Mouse (Mus musculus): ENCODE measurements around the gene Rab4a. TPM values are rescaled to one million over a fixed set of nuclear protein-coding genes. Genes with fewer than 3 reads are reported as not detected.
A peak's percentile ranks its signal among the peaks of the same experiment; 100 is the strongest.

Gene Rab4a
- polyA plus RNA-seq, 1 experiment: 67.2 TPM

DNA sequence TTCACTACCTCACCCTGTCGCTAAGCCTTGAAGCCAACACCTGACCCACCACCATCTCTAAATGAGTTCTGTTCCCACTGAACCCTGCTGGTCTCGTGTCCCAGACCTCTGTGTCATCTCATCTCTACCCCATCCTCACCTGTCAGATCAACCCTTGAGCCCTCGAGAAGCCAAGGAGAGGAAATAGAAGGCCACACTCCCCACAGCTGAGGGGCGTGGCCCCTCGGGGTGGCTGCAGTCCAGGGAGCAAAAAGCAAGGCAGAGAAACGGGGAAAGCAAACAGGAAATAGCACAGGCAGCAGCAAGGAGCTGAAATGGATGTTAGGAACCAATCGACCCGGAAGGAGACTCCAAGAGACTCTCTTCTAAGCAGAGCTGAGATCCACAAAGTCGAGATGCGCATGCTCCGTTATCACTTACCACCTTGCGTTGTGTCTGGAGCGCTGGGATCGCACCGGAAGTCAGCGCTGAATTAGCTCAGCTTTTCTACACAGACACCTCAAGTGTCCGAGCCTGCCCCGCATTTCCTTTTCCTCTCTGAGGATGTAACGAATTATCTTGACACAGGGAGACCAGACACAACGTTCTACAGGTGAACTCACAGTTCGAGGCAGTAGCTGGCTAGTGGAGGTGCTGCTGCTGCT, 18.4 kb upstream of the Rab4a start:
- DNase-seq (ENCODE audit: low read depth, low spot score): no peak
- 19% methylated on average over 21 of the region's 21 CpGs for WGBS

DNA sequence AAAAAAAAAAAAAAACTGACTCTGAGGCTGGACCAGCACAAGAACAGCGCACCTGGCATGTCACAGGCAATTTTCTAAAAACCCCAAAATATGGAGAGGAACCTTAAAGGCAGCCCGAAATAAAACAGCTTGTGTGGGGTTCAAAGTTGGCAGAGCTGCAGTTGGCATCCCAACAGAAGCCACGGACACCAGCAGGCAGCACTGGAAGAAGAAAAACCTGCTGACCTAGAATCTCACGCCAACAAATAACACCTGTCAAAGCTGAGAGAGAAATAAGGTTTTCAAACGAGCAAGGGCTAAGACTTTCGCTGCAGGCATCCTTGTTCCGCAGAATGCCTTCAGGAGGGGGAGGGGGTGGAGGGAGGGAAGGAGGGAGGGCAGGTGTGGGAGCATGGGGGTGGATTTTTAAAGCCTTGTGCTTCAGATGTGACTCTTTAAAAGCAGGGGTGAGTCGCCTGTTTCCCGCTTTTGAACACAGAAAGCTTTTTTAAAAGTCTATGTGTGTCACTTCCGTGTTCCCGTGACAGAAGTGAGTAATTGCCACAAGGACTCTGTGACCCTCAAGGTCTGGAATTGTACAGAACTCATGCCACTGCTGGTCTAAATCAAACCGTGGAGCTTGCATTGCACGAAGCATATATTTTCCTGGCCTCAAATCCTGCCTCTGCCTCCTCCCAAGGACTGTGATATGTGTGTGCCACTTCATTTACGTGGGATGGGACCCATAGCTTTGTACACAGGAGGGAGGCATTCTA, 17.2 kb upstream of the Rab4a start:
- 30% methylated on average over 14 of the region's 14 CpGs for WGBS
- DNase-seq (ENCODE audit: low read depth, low spot score): no peak

DNA sequence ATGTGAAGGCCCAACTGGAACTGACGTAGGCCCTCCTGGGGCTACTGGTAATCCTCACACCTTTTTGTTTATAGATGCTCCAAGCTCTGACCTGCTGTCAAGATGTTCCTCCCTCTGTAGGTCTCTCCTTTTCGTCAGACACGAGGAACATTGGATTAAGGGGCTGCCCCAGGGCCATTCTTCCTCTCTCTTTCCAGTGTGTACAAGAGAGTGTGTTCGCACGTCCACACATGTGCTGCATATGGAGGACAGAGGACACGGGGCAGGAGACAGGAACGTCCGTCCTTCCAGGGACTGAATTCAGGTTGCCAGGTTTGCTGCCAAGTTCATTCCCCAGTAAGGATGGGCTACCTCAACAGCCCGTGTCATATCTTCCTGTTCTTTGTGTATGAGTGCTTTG, 16.3 kb upstream of the Rab4a start:
- WGBS: 74% methylated on average over 9 of the region's 9 CpGs
- no peak for DNase-seq (ENCODE audit: low read depth, low spot score)

DNA sequence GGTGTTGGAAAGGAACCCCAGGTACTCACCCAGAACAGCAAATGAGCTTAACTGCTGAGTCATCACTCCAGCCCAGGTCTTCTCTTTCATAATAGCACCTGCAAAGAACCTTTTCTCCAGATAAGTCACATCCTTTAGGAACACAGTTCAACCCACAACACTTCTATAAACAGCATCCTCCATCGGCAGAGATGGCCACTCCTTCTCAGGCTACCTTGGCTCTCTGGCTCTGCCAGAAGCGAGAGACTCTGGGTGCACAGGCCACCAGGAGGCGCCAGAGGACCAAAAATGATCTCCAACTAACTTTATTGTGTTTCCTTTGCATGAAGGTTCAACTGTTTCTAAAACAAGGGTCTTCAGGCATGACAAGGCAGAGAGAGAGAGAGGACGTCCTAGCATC, 15.8 kb upstream of the Rab4a start:
- DNase-seq (ENCODE audit: low read depth, low spot score): peak; percentile 71
- 0% methylated on average over 4 of the region's 4 CpGs for WGBS

DNA sequence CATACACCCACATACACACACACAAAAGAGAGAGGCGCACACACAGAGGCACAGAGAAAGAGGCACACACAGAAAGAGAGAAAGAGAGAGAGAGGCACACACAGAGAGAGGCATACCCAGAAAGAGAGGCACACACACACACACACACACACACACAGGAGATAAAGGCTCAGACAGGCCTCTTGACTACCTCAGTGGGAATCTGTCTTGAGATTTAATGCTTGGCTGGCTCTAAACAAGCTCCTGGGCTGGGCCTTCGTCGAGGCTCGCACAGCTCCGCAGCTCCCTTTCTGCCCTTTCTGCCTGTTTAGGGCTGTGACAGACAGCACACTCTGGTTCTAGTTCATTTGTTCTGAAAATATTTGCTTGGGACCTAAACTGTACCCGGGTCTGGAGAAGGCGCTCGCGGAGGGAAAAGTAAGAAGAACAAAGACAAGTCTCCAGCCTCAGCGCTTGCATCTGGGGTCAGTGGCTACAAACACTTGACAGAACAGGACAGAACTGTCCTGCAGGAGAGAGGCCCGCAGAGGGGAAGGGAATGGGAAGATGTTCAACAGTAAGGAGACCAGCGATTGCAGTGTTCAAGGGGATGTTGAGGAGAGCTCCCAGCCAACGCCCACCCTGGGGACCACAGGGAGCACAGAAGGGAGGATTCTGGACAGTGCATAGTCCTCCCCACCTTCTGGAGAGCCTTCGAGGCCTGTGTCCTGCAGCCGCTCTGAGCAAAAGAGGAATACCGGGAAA, 14.5 kb upstream of the Rab4a start:
- DNase-seq (ENCODE audit: low read depth, low spot score): no peak

DNA sequence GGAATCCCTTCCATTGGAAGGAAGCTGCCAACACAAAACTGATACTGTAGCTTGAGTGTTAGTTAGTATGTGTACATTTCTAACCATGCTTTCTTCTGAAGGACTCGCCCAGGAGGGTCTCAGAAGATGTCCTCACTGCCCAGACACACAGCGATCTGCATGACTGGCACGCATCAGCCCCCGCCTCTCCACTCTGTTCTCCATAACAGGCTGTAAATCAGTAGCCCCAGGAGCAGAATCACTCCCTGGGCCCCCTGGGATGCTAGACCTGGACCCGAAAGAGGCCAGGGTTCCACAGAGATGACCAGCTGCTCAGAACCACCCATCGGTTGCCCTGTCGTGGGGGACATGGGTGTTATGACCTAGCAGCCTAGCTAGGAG, 13.9 kb upstream of the Rab4a start:
- WGBS: 91% methylated on average over 7 of the region's 7 CpGs
- DNase-seq (ENCODE audit: low read depth, low spot score): no peak

More for the DNA sequence above, 14.5 kb upstream of the Rab4a start:
- 85% methylated on average over 16 of the region's 16 CpGs for WGBS

DNA sequence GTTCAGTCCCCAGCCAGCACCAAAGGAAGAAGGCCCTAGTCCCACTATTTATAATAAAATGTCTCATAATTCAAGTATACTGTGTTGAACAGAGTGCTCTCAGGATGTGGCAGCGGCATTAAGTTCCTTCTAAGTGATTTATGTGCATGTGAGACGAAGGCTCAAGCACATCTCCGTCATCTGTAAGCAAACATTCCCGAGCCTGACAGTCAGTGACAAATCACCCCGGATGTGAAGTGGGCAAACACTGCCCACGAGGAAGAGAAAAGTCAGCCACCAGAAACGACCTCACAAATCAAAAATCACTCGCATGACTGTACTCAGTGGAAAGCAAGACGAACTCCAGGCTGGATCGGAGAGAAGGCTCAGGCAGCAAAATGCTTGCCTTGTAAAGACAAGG, 11.9 kb upstream of the Rab4a start:
- no peak for DNase-seq (ENCODE audit: low read depth, low spot score)

DNA sequence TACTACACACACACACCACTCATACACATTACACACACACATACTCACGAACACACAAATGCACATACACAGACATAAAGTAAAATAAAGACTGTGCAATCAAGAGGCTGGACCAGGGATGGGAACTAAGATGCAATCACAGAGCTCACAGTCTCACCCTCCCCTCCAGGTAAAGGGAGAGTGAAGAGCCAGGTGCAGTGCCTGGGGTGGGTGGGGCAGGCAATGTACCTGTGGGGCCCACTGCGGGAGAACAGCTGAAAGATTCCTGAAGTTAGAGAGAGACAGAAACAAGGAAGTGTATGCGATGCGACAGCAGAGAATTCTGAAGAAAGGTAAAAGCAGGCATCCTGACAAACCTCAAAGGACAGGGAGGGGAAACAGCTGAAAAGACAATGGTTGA, 11.0 kb upstream of the Rab4a start:
- 26% methylated on average over 4 of the region's 4 CpGs for WGBS
- no peak for DNase-seq (ENCODE audit: low read depth, low spot score)

More for the DNA sequence above, 11.9 kb upstream of the Rab4a start:
- WGBS: 33% methylated on average over 10 of the region's 10 CpGs

DNA sequence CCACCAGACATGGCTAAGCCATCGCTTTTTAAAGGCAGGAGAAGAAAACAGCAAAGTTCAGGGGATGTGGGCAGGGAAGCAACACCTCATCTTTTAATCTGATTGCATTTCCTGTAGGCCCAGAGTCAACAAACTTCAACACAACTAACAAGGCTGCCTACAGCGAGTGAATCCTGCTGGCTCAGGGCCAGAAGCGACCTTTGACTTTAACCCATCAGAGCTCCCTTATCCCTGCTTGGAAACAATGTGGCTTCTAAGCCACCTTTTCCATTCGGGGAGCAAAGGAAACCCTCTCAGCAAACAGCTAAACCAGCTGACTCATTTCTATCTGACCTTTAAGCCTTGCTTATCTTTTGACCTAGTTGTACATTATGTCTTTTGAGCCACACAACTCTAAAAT, 9.0 kb upstream of the Rab4a start:
- WGBS: 21% methylated on average over 4 of the region's 4 CpGs
- DNase-seq (ENCODE audit: low read depth, low spot score): no peak

DNA sequence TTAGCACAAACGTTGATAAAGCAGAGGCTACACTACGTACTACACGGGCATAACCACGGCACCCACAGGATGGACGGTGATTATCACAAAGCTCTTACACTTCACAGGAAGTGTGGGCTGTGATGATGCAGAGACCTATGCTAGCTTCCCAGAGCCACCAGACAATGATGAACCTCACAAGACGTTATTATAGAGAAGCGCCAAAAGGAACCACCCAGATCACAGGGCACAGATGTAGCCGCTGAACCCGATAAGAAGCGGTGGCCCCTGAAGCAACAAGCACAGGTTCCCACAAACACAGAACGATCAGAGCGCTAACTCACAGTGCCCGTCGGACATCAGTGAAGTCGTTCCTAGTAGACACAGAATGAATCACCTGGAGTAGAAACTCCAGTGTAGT, 7.9 kb upstream of the Rab4a start:
- WGBS: 88% methylated on average over 15 of the region's 15 CpGs
- no peak for DNase-seq (ENCODE audit: low read depth, low spot score)

DNA sequence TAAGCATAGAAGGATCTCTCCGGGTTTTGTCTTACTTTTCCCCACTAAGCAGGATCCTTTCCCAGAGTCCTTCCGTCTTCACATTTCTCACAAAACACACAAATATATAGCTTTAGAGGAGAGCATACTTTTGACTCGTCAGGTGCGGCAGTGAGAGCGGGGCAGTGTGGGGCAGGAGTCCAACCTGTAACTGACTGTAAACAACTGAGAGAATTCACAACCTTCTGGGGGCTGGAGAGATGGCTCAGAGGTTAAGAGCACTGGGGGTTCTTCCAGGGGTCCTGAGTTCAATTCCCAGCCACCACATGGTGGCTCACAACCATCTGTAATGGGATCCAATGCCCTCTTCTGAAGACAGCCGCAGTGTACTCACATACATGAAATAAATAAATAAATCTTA, 6.4 kb upstream of the Rab4a start:
- DNase-seq (ENCODE audit: low read depth, low spot score): no peak
- WGBS: 34% methylated on average over 6 of the region's 6 CpGs

DNA sequence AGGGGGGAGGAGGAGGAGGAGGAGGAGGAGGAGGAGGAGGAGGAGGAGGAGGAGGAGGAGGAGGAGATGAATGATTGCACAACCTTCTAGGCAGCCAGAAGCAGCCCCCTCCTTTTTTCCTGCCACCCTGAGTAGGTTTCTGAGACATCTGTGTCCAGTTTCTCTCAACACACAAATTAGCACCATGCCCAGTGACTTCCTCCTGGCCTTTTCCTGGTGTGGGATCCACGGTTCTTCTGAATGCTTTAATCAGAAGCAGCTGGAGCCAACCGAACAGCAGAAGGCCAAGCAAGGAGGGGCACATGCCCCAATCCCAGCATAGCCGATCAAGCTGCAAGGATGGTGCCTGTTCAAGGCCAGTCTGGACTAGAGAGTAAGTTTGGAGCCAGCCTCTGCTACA, 5.9 kb upstream of the Rab4a start:
- WGBS: 31% methylated on average over 3 of the region's 3 CpGs
- DNase-seq (ENCODE audit: low read depth, low spot score): no peak

DNA sequence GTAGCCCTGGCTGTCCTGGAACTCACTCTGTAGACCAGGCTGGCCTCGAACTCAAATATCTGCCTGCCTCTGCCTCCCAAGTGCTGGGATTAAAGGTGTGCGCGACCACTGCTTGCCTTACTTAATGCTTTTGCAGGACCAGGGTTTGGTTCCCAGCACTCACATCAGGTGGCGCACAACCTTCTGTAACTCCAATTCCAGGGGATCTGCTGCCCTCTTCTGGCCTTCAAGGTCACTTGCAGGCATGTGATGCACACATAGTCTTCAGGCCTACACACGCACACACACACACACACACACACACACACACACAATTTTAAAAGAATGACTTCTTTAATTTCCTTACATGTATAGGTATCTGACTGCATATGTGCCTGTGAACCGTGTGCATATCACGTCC, 4.9 kb upstream of the Rab4a start:
- 94% methylated on average over 7 of the region's 7 CpGs for WGBS
- no peak for DNase-seq (ENCODE audit: low read depth, low spot score)

DNA sequence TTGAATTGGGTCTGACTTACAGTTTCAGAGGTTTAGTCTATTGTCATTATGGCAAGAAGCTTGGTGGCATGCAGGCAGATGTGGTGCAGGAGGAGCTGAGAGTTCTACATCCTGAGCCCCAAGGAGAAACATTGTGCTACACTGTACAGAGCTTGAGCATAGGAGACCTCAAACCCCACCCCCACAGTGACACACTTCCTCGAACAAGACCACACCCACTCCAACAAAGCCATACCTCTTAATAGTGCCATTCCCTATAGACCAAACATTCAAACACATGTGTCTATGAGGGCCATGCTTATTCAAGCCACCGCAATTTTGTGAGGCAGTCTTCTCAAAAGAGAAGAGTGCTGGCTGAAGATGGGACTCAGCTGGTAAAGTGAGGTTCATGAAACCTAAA, 4.2 kb upstream of the Rab4a start:
- WGBS: 63% methylated on average over 2 of the region's 2 CpGs
- DNase-seq (ENCODE audit: low read depth, low spot score): no peak

DNA sequence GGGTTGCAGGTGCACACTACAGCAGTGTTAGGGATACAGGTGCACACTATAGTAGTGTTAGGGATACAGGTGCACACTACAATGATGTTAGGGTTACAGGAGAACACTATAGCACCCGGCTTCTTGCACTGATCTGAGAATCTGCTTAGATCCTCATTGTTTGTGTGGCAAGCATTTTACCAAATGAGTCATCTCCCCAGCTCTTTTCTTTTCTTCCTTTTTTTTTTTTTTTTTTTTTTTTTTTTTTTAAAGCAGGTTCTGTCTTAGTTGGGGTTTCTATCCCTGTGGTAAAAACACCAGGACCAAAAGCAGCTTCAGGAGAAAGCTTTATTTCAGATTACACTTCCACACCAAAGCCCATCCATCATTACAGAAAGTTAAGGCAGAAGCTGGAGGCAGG, 2.1 kb upstream of the Rab4a start:
- no peak for DNase-seq (ENCODE audit: low read depth, low spot score)
- WGBS: 55% methylated on average over 1 of the region's 1 CpGs

DNA sequence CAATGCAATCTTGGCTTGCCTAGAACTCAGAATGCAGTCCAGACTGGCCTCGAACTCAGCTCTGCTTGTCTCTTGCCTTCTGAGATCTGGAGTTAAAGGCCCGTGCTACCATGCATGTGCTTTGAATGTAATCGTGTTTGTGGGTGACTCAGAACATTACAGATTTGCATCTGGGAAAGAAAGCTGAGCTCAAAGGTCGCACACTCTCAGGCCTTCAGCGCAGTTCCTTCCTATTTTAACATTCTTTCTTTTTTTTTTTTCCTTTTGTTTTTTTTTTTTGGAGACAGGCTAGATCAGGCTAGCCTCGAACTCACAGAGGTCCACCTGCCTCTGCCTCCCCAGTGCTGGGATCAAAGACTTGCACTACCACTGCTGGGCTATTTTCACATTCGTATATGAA, 1.2 kb upstream of the Rab4a start:
- 72% methylated on average over 7 of the region's 7 CpGs for WGBS
- no peak for DNase-seq (ENCODE audit: low read depth, low spot score)

DNA sequence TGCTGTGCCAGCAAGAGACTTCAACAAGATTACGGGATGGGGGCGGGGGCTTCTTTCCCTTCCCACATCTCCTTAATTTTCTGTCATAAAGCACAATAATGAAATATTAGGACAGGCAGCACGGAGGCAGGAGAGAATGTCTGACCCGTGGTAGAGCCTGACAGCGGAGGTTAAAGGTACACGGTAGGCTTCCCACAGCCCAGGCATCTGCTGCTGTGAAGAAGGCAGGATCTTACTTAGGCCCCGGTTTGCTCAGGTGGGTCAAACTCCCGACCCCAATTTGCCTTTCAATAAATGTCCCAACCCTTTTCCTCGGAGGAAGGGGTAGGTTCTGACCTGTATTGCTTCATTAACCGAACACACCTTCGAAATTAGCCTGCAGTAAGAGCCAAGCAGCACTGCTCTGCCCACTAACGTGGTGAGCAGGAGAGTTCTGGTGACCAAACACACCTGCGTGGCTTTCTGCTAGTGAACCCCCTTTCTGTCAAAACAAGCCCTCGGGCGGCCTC, 522 bp upstream of the Rab4a start:
- 22% methylated on average over 15 of the region's 15 CpGs for WGBS
- no peak for DNase-seq (ENCODE audit: low read depth, low spot score)

DNA sequence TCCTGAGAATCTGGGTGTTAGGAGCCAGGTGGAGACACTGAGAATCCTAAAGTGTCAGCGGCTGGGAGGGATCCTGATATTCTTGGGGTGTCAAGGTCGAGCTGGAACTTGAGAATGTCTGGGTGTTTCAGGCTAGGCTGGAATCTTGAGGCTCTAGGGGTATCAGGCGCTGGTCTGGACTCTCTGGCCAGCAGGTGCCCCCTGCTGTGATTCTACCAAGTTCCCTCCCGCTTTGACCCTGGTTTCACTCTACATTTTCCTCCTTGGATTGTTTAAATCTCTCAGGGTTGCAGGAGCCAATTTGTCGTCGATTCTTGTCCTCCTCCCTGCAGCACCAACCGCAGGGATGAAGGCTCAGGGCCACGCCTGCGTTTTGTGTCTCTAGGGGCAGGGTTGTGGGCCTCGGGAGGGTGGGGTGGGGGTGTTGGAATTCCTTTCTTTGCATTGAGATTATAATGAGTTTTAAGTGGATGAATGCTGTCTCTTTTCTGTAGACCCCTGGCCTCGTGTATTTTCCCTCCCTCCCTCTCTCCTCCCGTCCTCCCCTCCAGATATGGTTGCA, 670 bp downstream of the Rab4a start:
- 2% methylated on average over 12 of the region's 12 CpGs for WGBS

DNA sequence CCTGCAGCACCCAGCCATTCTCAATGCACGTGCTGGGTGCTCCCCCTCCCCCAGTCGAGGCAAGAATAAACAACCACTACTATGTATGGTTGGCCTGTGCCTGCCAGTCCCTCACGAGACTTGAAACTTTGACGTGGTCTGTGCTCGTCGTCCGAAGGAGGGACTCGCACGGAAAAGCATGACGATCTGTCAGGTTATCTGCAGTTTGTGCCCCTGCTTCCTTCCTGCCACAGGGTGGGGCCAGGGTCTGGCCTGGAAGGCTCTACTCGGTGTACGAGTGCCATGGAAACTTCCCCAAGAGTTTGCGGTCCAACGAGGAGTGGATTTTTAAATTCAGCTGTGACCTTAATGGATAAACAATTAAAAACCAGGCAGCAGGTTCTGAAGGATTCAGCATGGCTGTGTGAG, 1.2 kb downstream of the Rab4a start:
- 1% methylated on average over 14 of the region's 14 CpGs for WGBS
- DNase-seq (ENCODE audit: low read depth, low spot score): no peak

More for the DNA sequence above, 670 bp downstream of the Rab4a start:
- no peak for DNase-seq (ENCODE audit: low read depth, low spot score)

DNA sequence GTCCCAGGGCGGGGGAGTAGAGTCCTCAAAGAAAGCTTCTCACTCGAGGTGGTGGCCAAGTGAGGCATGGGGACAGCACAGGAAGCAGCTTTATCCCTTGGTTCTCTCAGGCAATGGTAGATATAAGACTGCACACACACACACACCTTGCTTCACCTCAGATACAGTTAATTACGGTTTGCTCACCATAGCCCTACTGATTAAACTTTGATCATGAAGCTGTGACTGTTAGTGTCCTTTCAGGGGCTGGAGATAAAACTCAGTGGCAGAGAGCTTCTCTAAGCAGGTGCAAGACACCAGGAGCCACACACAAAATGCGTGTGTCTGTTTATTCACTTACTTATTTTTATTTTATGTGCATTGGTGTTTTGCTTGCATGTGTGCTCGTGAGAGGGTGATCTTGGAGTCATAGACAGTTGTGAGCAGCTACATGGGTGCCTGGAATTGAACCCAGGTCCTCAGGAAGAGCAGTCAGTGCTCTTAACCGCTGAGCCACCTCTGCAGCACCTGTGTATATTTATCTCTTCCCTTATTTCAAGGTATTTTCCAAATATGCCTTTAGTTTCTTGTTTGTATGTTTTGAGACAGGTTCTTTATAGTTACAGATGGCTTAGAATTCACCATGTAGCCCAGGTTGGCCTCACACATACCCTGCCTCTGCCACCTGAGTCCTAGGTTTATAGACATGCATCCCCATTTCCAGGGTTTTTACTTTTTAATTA, 2.2 kb downstream of the Rab4a start:
- DNase-seq (ENCODE audit: low read depth, low spot score): no peak
- WGBS: 48% methylated on average over 6 of the region's 6 CpGs
